ENCODE assay signal across 10 mouse cellular contexts in genomic region chr12:80653951-80654658, GRCm38 (mm10). TPM values are rescaled to one million over a fixed set of nuclear protein-coding genes. Genes with fewer than 3 reads are reported as not detected.
A peak's percentile ranks its signal among the peaks of the same experiment; 100 is the strongest.
DNase-seq lines count a peak whose midpoint lies in the region; ATAC-seq lines count a peak whose summit lies in the region.
"Had no signal": no experiment of that assay in that cellular context is flagged by ENCODE, and none has a peak within 500 bp of the region (broad histone marks: within the 10 kb centered on the region; RNA-seq: fewer than 3 reads in every experiment).

No protein-coding gene starts in this region.

- H3K36me3 ChIP-seq in midbrain, embryonic 11.5 days (ENCODE audit: control insufficient read depth, insufficient read depth, low read length) = no peaks in the 10 kb centered on the region
- H3K36me3 ChIP-seq: limb, embryonic 15.5 days had no signal

- intact Hi-C loops in left cerebral cortex, postnatal 4 days (cut with DNase I) = no loop called here

- H3K4me2 ChIP-seq in midbrain, embryonic 11.5 days = no peak overlapping the region
- H3K4me2 ChIP-seq: limb, embryonic 15.5 days had no signal

- H3K27me3 ChIP-seq in midbrain, embryonic 11.5 days (ENCODE audit: control insufficient read depth, insufficient read depth, low read length) = no peaks in the 10 kb centered on the region
- H3K27me3 ChIP-seq: limb, embryonic 15.5 days had no signal

- no peak overlapping the region for H3K4me3 ChIP-seq in midbrain, embryonic 11.5 days (ENCODE audit: low read depth, low read length)
- H3K4me3 ChIP-seq: limb, embryonic 15.5 days had no signal

- DNase-seq in left cerebral cortex, postnatal 4 days = peak; percentile 14
- no peak for DNase-seq in left cerebral cortex, adult 9 months (ENCODE audit: low spot score in 2 of 2)
- DNase-seq in cerebellum, postnatal 25 days = peak; percentile 44 to 57
- peak; percentile 43 for DNase-seq in kidney, postnatal 14 days
- DNase-seq in urinary bladder, postnatal 14 days (ENCODE audit: low spot score) = peak; percentile 69
- DNase-seq in layer of hippocampus, adult 8-10 months (ENCODE audit: low spot score in 2 of 2) = no peak
- no peak for DNase-seq in embryo, embryonic 11 days
- no peak for DNase-seq in midbrain, embryonic 11.5 days (ENCODE audit: low spot score, missing footprints)

- no peak overlapping the region for H3K27ac ChIP-seq in midbrain, embryonic 11.5 days (ENCODE audit: low read depth, low read length)
- H3K27ac ChIP-seq: limb, embryonic 15.5 days had no signal

- no peak for ATAC-seq in midbrain, embryonic 11.5 days (ENCODE audit: low FRiP score)

- WGBS in midbrain, embryonic 11.5 days = 94% methylated on average over 7 of the region's 7 CpGs

- H3K9ac ChIP-seq in midbrain, embryonic 11.5 days (ENCODE audit: low read length) = no peak overlapping the region
- H3K9ac ChIP-seq: limb, embryonic 15.5 days had no signal

- no peaks in the 10 kb centered on the region for H3K4me1 ChIP-seq in midbrain, embryonic 11.5 days (ENCODE audit: control insufficient read depth, insufficient read depth, low read length)
- H3K4me1 ChIP-seq: limb, embryonic 15.5 days had no signal

- H3K9me3 ChIP-seq in midbrain, embryonic 11.5 days (ENCODE audit: control insufficient read depth, low read length) = no peaks in the 10 kb centered on the region
- H3K9me3 ChIP-seq: limb, embryonic 15.5 days had no signal

RNA-seq across cellular contexts. Expression of gene Erh, which starts 10.0 kb away (rescaled TPM):
- total RNA-seq in left cerebral cortex, postnatal 4 days (2021) = 10 to 100 TPM; 87.2 to 99.7 TPM
- total RNA-seq in layer of hippocampus, adult 8-10 months (2022) = 10 to 100 TPM; 23.9 to 53.3 (median 35.7) TPM
- 361 and 378 TPM in 2 replicates for polyA plus RNA-seq in midbrain, embryonic 11.5 days (2014; fragmentation: Nextera tagmentation; extraction: Ambion mirVana)

RNA-seq across cellular contexts. Expression of gene Slc39a9, which starts 10.4 kb away (rescaled TPM):
- 10 to 100 TPM; 39.2 to 43.1 TPM for total RNA-seq in left cerebral cortex, postnatal 4 days (2021)
- 10 to 100 TPM; 35.0 to 43.0 (median 38.3) TPM for total RNA-seq in layer of hippocampus, adult 8-10 months (2022)
- 29.8 and 30.4 TPM in 2 replicates for polyA plus RNA-seq in midbrain, embryonic 11.5 days (2014; fragmentation: Nextera tagmentation; extraction: Ambion mirVana)

RNA-seq across cellular contexts. Expression of gene Plekhd1, which starts 38.3 kb away (rescaled TPM):
- total RNA-seq in left cerebral cortex, postnatal 4 days (2021) = 1 to 10 TPM; 1.4 to 1.6 TPM
- 10 to 100 TPM in 1 of 4 experiments, 1 to 10 TPM in 3; 5.0 to 11.0 (median 7.6) TPM for total RNA-seq in layer of hippocampus, adult 8-10 months (2022)
- 1.1 and 1.4 TPM in 2 replicates for polyA plus RNA-seq in midbrain, embryonic 11.5 days (2014; fragmentation: Nextera tagmentation; extraction: Ambion mirVana)
- total RNA-seq: common myeloid progenitor, adult 5-6 weeks had no signal

Comparison
In these comparisons a context has a peak if more than half of its experiments do, and no peak if none do; other contexts are left out.
1. DNase-seq: peak in left cerebral cortex, postnatal 4 days (single experiment), cerebellum, postnatal 25 days (2 of 2), kidney, postnatal 14 days (single experiment) and urinary bladder, postnatal 14 days (single experiment); none in left cerebral cortex, adult 9 months (0 of 2), layer of hippocampus, adult 8-10 months (0 of 2), embryo, embryonic 11 days (single experiment) and midbrain, embryonic 11.5 days (single experiment).